Mouse (Mus musculus) brain, embryonic 18.5 days (tissue): ENCODE measurements around the gene Mok.

Experiments used
- DNase-seq: peaks from one replicate; pipeline ENCODE4 v3.0.0-alpha.2; 2012; ENCODE audit warnings: low read depth, low spot score

Gene Mok

DNA sequence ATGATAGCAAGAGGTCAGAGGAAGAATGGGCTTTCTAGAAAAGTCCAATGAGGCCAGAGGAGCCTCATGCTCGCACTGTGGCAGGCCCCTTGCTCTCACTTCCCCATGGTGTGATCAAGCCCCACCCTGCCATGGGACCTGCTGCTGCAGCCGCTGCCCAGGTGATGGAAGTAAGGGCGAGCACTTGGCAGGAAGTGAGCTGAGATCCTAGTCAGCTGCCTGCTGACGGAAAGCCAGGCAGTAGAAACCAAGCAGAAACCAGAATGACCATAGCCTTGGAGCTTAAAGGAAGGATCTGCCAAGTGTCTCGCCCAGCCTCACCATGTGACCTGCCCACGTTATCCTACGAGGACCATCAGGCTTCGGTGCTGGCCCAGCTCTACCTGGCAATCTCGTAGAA lies 27.6 kb downstream of the Mok start:
- no peak for DNase-seq

DNA sequence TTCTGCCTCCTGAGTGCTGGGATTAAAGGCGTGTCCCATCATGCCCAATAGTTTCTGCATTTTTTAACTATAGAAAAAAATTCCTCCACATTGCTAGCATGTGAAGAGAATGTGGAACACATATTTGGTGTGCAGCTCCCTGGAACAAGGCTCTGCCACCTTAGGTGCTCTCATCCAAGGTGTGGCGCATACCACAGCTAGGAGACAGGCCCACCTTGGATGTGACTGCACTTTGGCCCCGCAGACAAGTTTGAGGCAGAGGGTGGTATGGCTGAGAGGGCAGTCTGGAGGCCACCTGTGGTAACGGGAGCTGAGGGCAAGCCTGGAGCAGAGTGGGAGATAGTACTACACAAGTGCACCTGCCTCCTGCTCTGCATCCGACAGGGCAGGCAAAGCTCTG lies 31.9 kb downstream of the Mok start:
- DNase-seq, result no peak

DNA sequence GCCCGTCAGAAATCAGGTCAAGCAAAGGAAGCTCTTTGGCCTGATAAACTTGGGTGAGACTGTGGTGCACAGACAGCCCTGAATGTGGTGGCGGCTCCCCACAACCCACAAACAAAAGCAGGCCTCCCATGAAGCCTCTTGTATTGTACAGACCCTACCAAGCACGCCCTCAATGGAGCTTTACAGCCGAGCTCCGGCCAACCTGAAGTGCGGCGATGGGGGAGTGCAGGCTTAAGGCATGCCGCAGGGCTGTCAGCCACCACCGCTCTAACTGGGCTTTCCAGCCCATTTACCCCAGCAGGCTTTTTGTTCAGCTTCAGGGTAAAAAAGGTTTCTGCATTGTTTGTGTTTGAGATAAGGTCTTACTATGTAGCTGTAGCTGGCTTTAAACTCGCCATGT lies 32.3 kb downstream of the Mok start:
- no peak for DNase-seq

DNA sequence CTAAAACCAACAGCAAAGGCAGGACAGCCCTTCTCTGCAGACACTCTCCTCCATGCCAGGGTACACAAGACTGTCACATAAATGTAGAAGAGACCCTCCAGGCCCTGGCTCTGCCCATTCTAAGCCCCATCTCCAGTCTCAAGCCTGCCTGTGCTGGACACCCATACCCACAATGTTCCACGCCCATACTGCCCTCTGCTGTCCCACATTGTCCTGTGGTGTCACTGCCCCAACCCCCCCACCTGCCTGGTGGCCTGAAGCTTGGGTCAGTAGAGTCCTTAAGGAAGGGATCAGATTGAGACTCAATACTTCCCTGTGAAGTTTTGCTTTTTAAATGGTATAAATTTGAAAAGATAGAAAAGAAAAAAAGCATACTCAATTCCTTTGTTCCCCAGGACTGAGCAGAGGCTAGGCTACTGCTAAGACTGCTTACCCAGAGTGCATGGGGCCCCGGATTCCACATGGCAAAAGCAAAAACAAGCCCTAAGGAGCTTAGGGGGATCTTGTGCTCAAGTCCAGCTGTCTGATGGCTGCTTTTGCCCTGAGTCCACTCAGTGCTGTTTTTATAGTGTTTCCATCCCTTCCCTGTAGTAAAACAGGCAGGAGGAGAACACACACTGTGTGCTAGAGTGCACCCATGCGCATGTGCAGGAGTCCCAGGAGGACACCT lies 34.3 kb downstream of the Mok start:
- DNase-seq, result no peak

DNA sequence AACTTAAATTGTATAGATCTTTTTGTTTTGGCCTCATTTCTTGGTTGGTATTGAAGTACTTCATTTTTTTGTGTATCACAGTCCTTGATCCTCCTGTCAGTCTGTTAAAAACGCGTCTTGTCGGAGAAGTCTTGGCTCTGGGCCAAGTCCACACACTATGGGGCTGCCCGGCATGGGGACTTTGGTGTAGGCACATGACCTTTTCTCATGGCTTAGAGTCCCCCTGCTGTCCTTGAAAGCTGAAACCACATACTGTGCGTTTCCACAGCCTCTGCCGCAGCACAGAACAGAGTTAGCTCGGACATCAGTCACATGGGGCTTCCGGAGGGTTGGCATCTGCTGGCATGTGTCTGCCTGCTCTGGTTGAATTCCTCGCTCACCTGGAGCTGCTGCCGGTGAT lies 36.5 kb downstream of the Mok start:
- no peak for DNase-seq

DNA sequence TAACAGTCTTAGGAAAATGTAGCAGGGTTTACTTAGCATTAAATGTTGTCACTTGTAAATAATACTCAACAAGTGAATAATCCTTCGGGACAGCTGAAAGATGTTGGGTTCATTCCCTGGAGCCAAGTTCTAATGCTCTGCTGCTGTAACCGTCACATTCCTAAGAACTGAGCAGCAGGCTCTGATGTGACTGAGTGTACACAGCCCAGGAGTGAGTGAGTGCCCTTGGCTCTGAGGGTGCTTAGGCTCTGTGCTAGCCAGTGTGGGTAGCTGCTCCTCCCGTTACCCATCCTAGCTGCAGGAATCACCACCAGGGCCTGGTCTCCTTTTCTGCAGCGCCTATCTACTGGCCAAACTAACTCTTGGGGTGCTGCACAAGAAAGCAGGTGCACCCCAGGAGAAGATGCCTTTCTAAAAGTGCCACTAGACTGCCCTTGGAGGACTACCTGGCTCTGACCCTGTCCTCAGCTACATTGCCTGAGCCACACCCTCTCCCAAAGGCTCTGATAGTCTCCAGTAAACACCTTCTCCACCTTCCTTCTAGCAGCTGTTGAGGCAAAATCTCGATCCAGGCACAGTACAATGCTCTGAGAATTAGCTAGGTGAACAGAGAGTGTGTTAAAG lies 38.0 kb downstream of the Mok start:
- DNase-seq, result no peak

DNA sequence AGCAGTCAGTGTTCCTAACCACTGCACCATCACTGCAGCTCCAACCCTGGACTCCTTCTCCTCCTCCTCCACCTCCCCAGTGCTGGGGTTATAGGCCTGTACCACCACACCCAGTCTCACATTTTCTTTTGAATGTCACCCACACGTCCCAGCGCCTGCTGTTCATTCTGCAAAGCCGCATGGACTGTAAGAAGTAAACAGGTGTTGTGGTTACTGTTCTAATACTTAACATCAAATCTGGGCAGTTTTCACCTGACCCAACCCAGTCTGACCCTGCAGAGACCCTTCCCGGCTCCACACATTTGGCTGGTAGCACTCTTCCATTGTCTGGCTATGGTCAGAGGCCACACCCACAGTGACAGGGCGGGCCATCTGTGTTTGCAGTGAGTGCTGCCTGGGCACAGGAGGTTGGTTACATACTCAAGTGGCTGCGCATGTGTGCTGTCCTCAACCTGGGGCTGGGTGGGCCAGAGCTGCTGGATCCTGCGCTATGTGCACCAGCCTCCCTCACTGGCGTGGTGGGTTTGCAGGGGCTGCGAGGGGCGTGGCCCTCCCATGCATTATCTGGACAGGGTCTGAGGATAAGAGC lies 38.8 kb downstream of the Mok start:
- DNase-seq, result no peak

DNA sequence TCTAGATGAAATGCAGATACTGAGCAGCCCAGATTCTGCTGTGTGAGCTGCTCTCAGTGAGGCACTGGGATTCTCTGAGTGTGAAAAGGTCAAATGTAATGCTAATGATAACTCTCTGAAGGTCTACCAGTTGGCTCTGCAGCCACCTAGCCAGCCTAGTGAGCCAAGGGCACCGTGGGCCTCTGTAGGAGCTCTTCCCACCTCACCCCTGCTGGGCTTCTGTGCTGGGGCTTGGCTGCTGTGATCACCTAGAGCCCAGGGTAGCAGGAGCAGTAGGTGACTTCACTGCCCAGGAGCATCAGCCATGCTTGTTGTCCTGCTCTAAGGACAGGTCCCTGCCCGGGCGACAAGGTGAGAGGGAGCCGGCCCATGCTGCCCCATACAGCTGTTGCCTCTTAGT lies 41.5 kb downstream of the Mok start:
- no peak for DNase-seq

DNA sequence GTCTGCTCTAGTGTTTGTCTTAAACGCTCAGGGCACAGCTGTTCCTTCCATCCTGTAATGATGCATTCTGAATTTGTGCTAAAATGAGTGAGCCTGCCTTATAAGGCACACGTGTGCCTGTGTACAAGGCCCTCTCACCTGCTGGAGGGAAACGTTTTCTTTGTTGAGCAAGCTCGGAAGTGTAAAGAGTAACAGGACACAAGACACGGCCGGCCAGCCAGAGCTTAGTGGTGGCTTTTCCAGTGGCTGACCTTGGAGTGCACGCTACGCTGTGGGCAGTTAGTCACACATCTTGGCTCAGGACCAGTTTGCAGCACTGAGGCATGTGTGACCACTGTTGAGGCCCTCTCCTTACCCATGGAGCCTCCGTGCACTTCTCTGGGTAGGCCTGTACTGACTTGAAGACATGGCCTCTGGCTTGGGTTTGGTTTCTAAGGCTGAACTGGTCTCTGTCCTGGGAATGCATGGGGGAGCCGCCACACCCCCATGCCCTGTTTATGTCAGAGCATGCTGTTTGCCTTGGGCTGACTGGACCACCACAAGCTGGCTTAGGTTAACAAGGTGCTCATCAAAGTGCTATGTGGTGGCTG lies 42.8 kb downstream of the Mok start:
- DNase-seq, result no peak

DNA sequence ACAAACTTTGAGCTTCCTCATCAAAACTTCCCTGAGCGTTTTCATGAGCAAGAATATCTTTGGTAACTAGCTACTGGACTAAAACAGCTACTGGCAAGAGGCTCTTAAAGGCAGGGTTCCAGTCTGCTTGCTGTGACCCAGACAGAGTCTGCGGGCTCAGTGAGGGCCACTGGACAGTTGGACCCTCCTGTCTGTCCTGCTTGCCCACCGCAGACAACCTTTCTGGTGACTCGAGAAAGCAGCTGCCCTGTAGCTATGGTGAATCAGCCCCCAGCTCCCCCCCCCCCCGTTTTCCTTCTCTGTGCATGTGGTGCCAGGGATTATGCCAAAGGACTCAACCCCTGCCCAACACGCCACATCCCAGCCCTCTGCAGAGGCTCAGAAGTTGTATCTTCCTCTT lies 43.5 kb downstream of the Mok start:
- no peak for DNase-seq

DNA sequence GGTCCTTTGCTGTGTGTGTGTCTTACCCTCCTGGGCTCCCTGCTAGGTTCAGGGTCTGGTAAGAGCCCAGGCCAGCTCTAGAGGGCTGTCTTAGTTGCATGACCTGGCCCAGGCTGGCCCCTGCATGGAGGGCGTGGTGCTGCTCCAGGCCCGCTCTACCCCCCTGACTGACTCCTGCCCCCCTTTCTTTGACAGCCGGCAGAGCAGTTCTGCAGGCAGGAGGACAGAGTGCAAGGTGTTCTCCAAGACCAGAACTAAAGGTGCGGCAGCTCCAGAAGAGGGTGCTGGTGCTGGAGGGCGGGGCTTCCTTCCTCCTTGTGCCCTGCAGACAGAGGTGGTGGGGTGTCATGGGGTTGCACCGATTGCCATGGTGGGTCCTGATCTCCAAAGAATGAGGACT lies 44.0 kb downstream of the Mok start:
- DNase-seq, result no peak

DNA sequence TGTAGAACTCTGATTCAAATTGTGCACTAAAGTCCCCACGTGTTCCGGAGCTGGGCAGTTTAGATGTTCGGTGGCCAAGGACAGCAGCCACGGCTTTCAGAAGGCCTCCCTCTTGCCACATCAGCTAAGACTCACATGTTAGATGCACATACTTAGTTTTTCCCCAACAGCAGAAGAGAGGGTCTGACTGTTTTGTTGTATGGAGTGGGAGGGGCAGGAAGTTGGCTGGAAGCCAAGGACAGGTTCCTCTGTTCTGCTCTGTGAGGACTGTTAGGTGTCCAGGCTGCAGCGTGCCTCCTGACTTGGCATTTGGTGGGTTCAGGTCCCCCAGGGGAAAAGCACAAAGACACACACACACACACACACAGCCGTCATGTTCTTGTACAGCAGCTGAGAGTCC lies 45.7 kb downstream of the Mok start:
- no peak for DNase-seq

DNA sequence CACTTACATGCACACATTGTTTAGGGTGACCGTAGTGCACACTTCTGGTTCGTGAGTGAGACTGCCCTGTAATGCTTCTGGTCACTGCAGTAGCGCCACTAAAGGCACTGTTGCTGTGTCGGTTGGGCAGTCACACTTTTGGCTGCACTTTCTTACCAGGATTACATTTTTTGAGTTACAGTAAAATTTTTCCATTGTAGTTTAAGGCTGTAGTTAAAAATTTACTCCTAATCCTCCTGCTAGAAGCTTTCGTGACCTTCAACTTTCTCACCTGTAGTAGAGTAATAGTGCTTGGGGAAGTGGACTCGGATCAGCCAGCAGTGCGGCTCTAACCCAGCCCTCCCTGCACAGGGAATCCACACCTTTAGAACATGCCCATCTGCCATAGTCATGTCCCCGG lies 49.7 kb downstream of the Mok start:
- no peak for DNase-seq

DNA sequence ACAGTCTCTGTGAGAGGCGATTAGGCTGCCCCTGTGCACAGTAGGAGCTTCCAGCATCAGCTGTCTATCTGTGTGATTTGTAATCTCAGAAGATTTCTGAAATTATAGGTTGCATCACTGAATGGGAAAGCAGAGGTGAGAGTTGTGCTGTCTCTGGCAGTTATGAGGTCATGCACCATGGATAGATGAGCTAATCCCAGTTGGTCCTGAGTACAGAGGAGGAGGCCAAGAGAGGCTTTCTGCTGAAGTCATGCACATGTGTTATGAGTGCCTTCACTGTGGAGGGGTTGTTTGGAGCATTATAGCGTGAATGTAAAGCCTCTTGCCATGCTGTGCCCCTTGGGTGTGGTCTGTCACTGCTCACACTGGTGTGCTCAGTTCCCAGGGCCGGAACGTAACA lies 50.2 kb downstream of the Mok start:
- no peak for DNase-seq

DNA sequence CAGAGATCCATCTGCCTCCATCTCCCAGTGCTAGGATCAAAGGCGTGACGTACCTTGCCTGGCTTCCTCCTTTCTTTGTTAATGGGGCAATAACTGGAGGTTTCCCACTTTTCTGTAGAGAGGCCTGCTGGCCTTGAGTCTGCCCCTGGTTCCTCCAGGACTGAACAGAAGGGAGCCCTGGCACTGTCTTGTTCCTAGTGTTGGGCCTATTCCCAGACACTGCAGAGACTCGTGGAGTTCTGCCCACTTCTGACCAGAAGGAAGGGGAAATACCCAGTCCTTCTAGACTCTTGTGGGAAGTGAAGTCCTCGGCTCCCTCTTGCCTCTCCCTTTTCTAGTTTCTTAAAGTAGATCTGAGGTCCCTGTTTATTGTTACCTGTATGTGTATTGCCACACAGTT lies 54.5 kb downstream of the Mok start:
- DNase-seq, result no peak

DNA sequence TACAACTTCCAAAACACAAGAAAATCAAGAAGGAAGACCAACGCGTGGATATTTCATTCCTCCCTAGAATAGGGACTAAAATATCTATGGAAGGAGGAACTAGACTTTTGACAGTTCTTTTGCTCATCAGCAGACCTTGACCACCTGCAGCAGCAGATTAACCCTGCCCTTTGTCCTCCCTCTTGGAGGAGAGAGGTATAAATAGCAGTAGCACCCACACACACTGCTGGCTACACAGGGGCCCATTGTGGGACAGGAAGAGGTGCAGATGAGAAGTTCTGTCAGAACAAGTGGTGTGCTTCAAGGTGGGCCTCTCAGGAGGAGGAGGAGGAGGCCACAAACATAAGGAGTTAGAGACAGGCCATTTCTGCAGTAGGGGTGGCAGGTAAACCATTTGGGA lies 56.5 kb downstream of the Mok start:
- DNase-seq, result no peak

DNA sequence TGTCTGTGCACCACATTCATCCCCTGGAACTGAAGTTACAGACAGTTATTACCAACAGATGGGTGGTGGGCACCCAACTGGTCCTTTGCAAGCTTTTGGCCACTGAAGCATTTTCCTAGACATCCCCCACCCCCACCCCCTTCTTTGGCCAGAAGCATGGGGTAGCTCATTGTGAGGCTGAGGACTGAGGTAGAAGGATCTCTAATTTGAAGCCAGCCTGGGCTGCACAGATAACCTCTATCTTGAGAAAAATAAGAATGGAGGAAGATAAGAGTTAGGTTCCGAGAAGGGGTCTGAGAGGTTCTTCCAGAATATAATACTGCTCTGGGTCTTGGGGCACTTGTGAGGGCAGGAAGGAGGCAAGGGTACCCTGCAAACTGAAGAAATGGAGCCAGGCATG lies 58.5 kb downstream of the Mok start:
- no peak for DNase-seq

DNA sequence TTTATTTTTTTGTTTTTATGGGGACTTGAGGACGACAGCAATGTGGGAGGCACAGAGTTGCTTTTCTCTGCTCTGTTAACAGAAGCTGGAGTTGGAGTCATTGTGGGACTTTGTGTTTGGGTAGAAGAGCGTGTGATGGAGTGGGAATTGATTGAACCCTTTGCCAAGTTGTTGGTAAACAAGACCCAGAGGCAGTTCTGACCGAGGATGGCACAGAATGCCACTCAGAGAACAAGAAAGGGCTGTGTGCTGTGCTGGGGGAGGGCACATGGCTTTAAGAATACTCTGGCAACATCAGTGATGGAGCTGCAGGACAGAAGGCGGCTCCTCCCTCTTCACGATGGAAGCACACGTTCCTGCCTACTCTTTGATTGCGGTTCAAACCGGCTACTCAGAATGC lies 59.6 kb downstream of the Mok start:
- no peak for DNase-seq

DNA sequence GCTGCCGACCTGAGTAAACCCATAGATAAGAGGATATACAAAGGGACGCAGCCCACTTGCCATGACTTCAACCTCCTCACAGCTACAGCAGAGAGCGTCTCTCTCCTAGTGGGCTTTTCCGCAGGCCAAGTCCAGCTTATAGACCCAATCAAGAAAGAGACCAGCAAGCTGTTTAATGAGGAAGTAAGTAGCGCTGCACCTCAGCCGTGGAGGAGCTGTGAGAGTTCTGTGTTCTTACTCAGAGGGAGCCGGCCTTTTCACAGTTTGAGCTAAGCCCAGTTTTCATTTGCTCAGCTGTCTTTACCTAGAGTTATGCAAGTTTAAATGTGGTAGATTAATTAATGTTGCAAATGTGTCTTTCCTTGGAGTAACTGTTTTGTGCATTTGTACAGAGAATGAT lies 61.4 kb downstream of the Mok start:
- DNase-seq, result no peak

DNA sequence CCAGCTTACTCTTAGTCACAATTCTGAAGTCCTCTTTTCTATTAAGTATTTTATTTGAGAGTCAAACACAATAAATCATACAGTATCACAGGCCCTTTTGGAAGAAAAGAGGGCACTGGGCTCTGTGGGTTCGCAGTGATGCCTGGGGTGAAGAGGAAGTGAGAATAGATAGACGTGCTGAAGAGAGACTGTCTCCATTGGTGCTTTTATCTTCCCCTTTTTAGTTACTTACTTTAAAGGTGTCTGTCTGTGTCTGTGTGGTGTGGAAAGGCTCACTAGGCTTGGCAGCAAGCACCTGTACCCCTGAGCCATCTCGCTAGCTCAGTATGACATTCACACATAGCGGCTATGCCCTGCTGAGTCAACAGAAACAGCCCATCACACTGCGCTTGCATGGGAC lies 62.9 kb downstream of the Mok start:
- DNase-seq, result no peak

DNA sequence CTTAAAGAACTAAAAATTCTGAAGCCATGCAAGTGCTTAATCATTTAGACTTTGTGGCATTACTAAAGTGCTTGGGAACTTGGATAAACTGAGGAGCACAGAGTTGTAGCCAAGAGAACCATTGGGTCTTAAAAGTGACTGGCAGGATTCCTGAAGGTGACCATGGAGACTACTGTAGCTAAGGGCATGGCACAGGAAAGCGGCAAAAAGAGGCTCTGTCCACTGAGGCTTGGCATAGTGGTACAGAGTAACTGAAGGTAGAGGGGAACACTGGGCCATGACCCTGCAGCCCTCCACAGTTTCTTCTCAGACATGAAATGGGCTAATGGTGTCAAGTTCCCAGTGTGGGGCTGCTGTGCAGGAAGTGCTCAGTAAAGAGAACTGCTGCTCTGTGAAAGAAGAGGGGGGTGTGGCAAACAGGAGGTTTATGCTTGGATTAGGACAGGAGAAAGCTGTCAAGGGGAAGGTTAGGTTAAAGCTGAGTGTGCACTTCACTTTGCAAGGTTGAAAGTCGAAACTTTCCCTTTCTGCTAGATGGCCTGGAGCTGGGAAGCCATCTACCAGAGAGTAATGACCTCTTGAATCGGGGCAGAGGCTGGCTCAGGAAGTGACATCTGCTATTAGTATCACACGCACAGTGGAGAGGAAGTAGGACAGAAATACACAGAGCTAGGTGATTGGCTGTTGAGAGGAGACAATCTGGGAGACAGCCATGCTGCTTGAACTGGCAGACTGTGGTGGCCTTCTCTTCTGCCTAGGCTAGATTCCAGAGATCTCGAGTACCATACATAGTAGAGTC lies 64.9 kb downstream of the Mok start:
- DNase-seq, result no peak

DNA sequence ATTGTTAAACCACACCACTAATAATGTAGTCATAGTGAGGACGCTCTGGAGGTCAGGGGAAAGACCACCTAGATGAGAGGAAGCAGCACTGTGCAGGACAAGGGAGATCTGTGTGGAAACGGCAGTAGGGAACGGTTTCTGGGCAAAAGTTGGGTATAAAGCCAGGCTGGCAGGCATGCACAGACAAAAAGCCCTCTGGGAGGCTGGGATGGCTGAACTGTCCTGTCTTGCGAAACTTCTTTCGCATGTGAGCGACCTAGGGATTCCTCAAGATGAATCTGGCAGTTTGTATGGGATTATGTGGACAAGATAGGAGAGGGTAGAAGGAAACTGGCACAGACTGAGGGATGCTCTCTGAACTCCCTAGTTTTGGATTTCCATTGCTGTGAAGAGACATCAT lies 68.8 kb downstream of the Mok start:
- DNase-seq, result no peak
